Mouse (Mus musculus) hindbrain, embryonic 10.5 days (tissue): ENCODE data around the gene Slc22a18. TPM values are rescaled to one million over a fixed set of nuclear protein-coding genes. Genes with fewer than 3 reads are reported as not detected.
A peak's percentile ranks its signal among the peaks of the same experiment; 100 is the strongest.
"Not testable (repeated sequence)": the region's sequence is repeated elsewhere in the genome, so short reads cannot be mapped to it uniquely, and the experiment has no call there.

ENCODE experiments used
- DNase-seq: peaks from one replicate; pipeline ENCODE4 v3.0.0-alpha.2; 2017; ENCODE audit warnings: low spot score
- H3K27ac ChIP-seq: fragments of 300-500 bp; sonication (generic); 2 replicates; pipeline ENCODE4 v1.5.1; 2016; ENCODE audit warnings: mild to moderate bottlenecking, moderate library complexity
- H3K27me3 ChIP-seq: fragments of 300-500 bp; sonication (generic); 2 replicates; pipeline ENCODE4 v1.6.1; 2016; ENCODE audit warnings: mild to moderate bottlenecking; ENCODE audit not compliant: poor library complexity, insufficient read depth, severe bottlenecking
- H3K36me3 ChIP-seq: fragments of 300-500 bp; sonication (generic); 2 replicates; pipeline ENCODE4 v1.6.1; 2016; ENCODE audit warnings: mild to moderate bottlenecking, moderate library complexity
- H3K4me1 ChIP-seq: fragments of 300-500 bp; sonication (generic); replicated peaks from 2 replicates; pipeline ENCODE4 v1.6.1; 2016; ENCODE audit warnings: mild to moderate bottlenecking
- H3K4me3 ChIP-seq: fragments of 300-500 bp; sonication (generic); 2 replicates; pipeline ENCODE4 v1.5.1; 2016; ENCODE audit warnings: mild to moderate bottlenecking, moderate library complexity
- H3K9me3 ChIP-seq: fragments of 300-500 bp; sonication (generic); 2 replicates; pipeline ENCODE4 v1.6.1; 2016; ENCODE audit warnings: mild to moderate bottlenecking, moderate library complexity
- WGBS: fragments of 180-500 bp; shearing (Covaris S2); methylation state at CpG from one replicate; pipeline ENCODE4 v1.1.7; 2016; 5-methylcytosine and 5-hydroxymethylcytosine counted together
- polyA plus RNA-seq: library from polyadenylated mRNA; unstranded; fragments of >200 nt; fragmentation: Nextera tagmentation; extraction: Ambion mirVana; gene quantifications from 2 replicates; pipeline ENCODE4 v1.2.1, GENCODE M21; 2016

Gene Slc22a18
- polyA plus RNA-seq, 1 experiment from 2014 or later, result 0.58 TPM

DNA sequence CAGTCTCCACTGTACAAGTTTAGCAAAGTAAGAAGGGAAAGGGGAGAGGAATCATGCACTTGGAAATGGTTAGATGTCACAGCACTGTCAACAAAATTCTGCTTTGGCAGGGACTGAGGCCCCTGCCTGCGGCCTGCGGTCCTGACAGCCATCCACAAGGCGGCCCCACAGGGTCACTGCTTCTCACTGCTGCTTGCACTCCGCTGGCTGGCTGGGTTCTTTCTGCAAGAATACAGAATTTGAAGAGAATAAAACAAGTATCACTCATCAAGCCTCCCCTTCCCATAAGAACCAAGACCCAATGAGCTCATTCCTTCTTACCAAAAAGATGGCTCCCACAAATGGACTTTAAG is 40.9 kb downstream of the Slc22a18 start:
- Histone ChIP-seq H3K4me1 (no peaks in the 10 kb centered on the region), H3K27me3 (no peaks in the 10 kb centered on the region), H3K9me3 (no peaks in the 10 kb centered on the region), H3K36me3 (peaks cover 81% of the 10 kb centered on the region), H3K27ac (no peak overlapping the region), H3K4me3 (no peak overlapping the region)
- WGBS, result 96% methylated on average over 4 of the region's 4 CpGs
- no peak for DNase-seq

DNA sequence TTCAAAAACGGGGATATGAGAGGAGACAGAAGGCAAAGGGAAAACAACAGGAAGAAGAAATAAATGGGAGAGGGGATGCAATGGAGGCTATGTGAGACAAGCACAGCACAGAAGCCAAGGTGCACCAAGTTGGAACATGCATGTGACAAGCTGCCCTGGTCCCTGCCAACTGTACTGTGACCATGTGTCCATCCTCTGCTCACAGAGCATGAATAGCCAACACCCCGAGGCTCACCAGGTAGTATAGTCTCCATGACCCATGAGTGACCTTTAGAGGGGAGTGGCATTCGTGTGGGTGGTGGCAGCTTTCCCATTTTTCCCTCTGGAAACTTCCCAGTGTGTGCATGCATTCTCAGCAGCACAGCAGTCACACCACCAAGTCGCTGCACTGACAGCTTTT is 45.8 kb downstream of the Slc22a18 start:
- Histone ChIP-seq H3K9me3 (no peaks in the 10 kb centered on the region), H3K27me3 (no peaks in the 10 kb centered on the region), H3K27ac (no peak overlapping the region), H3K4me1 (no peaks in the 10 kb centered on the region), H3K4me3 (no peak overlapping the region), H3K36me3 (peaks cover 100% of the 10 kb centered on the region)
- 88% methylated on average over 4 of the region's 4 CpGs for WGBS
- DNase-seq, result no peak

DNA sequence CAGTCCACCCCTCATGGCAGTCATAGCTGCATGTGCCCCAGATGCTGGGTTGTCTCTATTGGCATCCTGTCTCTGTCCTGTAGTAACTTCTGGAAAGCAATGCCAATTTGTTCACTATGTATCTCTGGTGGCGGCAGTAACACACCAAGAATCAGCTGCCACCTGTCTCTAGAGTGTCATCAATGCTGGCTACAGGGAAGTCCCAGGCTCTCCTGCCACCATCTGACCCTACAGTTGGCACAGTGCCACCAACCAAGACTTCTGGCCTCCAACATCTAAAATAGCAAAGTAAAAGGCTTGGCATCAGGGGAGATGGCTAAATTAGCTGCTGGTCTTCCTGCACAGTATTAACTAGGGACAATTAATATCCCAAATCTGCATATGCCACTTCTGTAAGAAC is 58.9 kb downstream of the Slc22a18 start:
- Histone ChIP-seq H3K4me3 (no peak overlapping the region), H3K9me3 (no peaks in the 10 kb centered on the region), H3K36me3 (peaks cover 100% of the 10 kb centered on the region), H3K4me1 (no peaks in the 10 kb centered on the region), H3K27ac (no peak overlapping the region), H3K27me3 (no peaks in the 10 kb centered on the region)
- WGBS, result 100% methylated on average over 1 of the region's 1 CpGs
- DNase-seq, result no peak

- Histone ChIP-seq H3K4me3 (no peak overlapping the region), H3K9me3 (no peaks in the 10 kb centered on the region), H3K27ac (no peak overlapping the region), H3K36me3 (peaks cover 100% of the 10 kb centered on the region), H3K27me3 (no peaks in the 10 kb centered on the region), H3K4me1 (no peaks in the 10 kb centered on the region)
- 83% methylated on average over 2 of the region's 2 CpGs for WGBS
- no peak for DNase-seq
Measured at GRCm38 (mm10) chr7:143533284-143533683, 59.7 kb downstream of the Slc22a18 start.

GRCm38 (mm10) chr7:143536251-143536650 is 62.7 kb downstream of the Slc22a18 start:
- no peak overlapping the region for H3K4me3 ChIP-seq
- H3K9me3 ChIP-seq, result no peaks in the 10 kb centered on the region
- no peaks in the 10 kb centered on the region for H3K4me1 ChIP-seq
- H3K27ac ChIP-seq, result no peak overlapping the region
- H3K36me3 ChIP-seq, result peaks cover 100% of the 10 kb centered on the region
- DNase-seq, result no peak
- H3K27me3 ChIP-seq, result no peaks in the 10 kb centered on the region
- WGBS, result 94% methylated on average over 3 of the region's 3 CpGs

- not testable (repeated sequence) for H3K4me1 ChIP-seq, H3K9me3 ChIP-seq, DNase-seq, H3K27ac ChIP-seq, H3K27me3 ChIP-seq, H3K4me3 ChIP-seq
- peaks cover 83% of the 10 kb centered on the region for H3K36me3 ChIP-seq
- 93% methylated on average over 6 of the region's 6 CpGs for WGBS
Measured at GRCm38 (mm10) chr7:143538229-143538628, 64.7 kb downstream of the Slc22a18 start.

DNA sequence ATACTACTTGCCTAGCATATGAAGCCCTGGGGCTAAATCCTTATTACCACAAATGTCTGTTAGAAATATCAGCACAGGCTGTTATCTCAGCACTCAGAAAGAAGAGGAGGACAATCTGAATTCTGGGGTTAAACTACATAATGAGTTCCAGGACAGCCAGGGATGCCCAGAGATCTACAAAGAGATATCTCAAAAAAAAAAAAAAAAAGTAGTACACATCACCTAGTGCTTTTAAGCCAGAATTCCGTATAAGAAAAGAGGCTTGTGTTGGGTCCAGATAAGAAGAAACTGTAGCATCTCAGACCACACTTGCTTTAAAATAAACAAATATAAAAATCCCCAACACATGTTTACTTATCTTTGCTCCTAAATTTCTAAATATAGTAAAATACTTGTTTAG is 65.1 kb downstream of the Slc22a18 start:
- WGBS, result 83% methylated on average over 1 of the region's 1 CpGs
- Histone ChIP-seq H3K9me3 (no peaks in the 10 kb centered on the region), H3K4me3 (no peak overlapping the region), H3K4me1 (peaks cover 5% of the 10 kb centered on the region; the same call in 1 of the 2 replicates), H3K27me3 (no peaks in the 10 kb centered on the region), H3K27ac (no peak overlapping the region), H3K36me3 (peaks cover 80% of the 10 kb centered on the region)
- DNase-seq, result no peak

- Histone ChIP-seq H3K9me3 (no peaks in the 10 kb centered on the region), H3K27me3 (no peaks in the 10 kb centered on the region), H3K4me1 (peaks cover 31% of the 10 kb centered on the region), H3K27ac (no peak overlapping the region), H3K36me3 (peaks cover 46% of the 10 kb centered on the region), H3K4me3 (no peak overlapping the region)
- 94% methylated on average over 2 of the region's 2 CpGs for WGBS
- DNase-seq, result peak; percentile 34
Measured at GRCm38 (mm10) chr7:143544368-143544767, 70.8 kb downstream of the Slc22a18 start.

DNA sequence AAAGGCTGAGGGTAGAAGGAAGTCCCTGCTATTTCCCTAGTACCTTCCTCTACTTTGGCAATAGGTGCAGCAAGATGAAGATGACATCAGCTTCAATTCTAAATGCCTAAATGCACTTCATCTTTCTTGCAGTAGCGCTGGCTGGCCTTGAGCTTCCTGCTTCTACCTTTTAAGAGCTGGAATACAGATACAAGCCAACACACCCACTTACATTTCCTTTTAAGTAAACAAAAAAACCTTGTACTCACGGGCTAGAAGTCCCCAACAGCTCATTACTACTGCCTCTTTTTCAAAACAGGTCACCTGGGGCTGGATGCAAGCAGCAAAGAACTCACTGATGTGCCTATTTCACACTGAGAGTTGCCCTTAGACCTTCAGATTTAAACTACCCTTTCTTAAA is 73.0 kb downstream of the Slc22a18 start:
- WGBS, result 76% methylated on average over 2 of the region's 2 CpGs

DNA sequence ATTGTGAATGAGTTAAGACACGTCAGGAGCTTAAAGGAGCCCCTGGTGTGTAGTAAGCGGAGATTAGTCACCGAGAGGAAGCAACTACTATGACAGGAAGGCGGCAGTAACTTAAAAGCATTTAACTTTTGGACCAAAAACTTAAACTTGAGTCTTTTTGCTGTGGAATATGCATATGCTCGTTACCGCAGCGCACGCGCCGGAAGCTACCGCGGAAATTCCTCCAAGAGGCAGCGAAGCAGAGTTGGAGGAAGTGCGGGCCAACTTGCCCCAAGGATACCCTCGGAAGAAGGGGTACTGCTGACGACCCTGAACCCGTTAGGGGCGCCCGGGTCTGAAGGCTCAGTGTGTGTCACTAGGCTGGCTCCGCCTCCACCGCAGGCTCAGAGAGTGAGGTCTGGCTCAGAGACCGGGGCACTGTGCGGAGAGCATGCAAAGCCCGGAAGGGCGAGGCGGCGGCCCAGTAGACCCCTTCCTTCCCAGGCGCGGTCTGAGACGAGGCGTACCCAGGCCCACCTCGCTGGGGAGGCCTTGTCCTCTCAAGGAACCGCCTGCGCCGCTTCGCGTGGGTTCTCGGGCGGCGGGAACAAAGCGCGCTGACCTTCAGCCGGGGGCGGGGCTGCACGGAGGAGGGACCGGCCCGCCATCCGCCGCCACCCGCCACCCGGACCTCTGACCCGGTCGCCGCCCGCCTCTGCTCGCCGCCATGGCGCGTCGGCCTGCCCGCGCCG is 74.9 kb downstream of the Slc22a18 start:
- H3K4me1 ChIP-seq, result peaks cover 35% of the 10 kb centered on the region
- peaks cover 31% of the 10 kb centered on the region for H3K36me3 ChIP-seq
- WGBS, result under 1% methylated on average over 63 of the region's 63 CpGs
- H3K4me3 ChIP-seq, result peak overlapping the region; percentile 96
- no peaks in the 10 kb centered on the region for H3K27me3 ChIP-seq
- DNase-seq, result no peak
- peak overlapping the region; percentile 97 for H3K27ac ChIP-seq
- H3K9me3 ChIP-seq, result no peaks in the 10 kb centered on the region

More for the DNA sequence above, 73.0 kb downstream of the Slc22a18 start:
- H3K27me3 ChIP-seq, result no peaks in the 10 kb centered on the region
- peak overlapping the region; percentile 21; the same call in 1 of the 2 replicates for H3K4me3 ChIP-seq
- no peak for DNase-seq
- no peaks in the 10 kb centered on the region for H3K9me3 ChIP-seq
- peaks cover 24% of the 10 kb centered on the region for H3K36me3 ChIP-seq
- H3K27ac ChIP-seq, result no peak overlapping the region
- H3K4me1 ChIP-seq, result peaks cover 38% of the 10 kb centered on the region

Other genes starting within 250 kb of the Slc22a18 start
- 438 and 682 TPM in 2 replicates for gene Cdkn1c, start 12.7 kb upstream of the Slc22a18 start, polyA plus RNA-seq
- gene Phlda2, start 29.4 kb downstream of the Slc22a18 start, polyA plus RNA-seq, result 0.92 and 1.5 TPM in 2 replicates
- gene Nap1l4, start 75.4 kb downstream of the Slc22a18 start, polyA plus RNA-seq, result 365 and 372 TPM in 2 replicates
- gene Cars, start 126.4 kb downstream of the Slc22a18 start, polyA plus RNA-seq, result 75.5 and 77.0 TPM in 2 replicates
- gene Tnfrsf26, start 155.0 kb downstream of the Slc22a18 start, polyA plus RNA-seq, result 0.18 and 0.31 TPM in 2 replicates
- gene Tnfrsf22, start 175.9 kb downstream of the Slc22a18 start, polyA plus RNA-seq, result 8.3 and 9.7 TPM in 2 replicates
- gene Tnfrsf23, start 212.1 kb downstream of the Slc22a18 start, polyA plus RNA-seq, result 0.30 and 0.50 TPM in 2 replicates